Mouse (Mus musculus) right cerebral cortex, postnatal 10 days (tissue): ENCODE measurements around the gene Gm20509.
A peak's percentile ranks its signal among the peaks of the same experiment; 100 is the strongest.
"Not testable (repeated sequence)": the region's sequence is repeated elsewhere in the genome, so short reads cannot be mapped to it uniquely, and the experiment has no call there.

ENCODE experiments used
- DNase-seq, 2 experiments: peaks; one replicate each; pipeline ENCODE4 v3.0.0; 2021; ENCODE audit warnings: low spot score in 2 of 2

The Gm20509 gene

GRCm38 (mm10) chr9:73102181-73102580 is at the start of gene Gm20509:
TSS of gene Gm20509 (plus strand) at chr9:73102470.
- DNase-seq, result no peak

- DNase-seq, result no peak
These were observed 46.8 kb upstream of the Gm20509 start for GRCm38 (mm10) chr9:73055441-73055911.

GRCm38 (mm10) chr9:73059224-73059623 is 43.0 kb upstream of the Gm20509 start:
- DNase-seq, result no peak

DNA sequence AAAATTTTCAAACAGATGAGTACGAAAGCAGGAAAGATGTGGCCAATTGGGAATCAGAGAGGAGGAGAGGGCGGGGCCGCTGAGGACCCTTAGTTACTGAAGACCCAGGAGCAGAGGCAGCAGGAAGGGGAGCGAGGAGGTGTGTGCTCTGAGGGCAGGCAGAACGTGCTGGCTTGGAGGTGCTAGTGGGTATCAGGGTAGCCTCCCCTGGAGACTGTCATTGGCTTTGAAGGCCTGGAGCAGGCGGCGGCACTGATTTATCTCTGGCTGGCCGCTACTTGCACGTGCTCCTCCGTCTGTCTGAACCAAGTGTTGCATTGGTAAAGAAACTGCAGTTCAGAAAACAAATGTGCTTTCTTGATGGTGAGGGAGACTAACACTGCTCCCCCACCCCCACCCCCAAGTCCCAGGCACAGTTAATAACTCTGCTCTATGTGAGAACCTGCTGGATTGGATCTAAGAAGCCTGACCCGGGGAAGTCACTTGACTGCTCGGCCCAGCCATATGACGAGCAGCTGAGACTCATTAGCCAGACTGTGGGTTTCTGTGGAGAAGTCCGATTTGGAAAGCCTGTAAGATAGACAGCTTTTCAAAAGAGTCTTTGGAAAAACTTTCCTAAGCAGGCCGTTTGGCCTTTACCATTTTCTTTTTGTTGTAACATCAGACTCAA is 38.5 kb upstream of the Gm20509 start:
- DNase-seq, result no peak

- no peak for DNase-seq
These were observed 35.2 kb upstream of the Gm20509 start for GRCm38 (mm10) chr9:73067086-73067485.

GRCm38 (mm10) chr9:73068230-73068679 is 34.0 kb upstream of the Gm20509 start:
- DNase-seq, result peak; percentile 46 to 61

- DNase-seq, result no peak
These were observed 33.6 kb upstream of the Gm20509 start for GRCm38 (mm10) chr9:73068688-73069087.

- DNase-seq, result no peak
These were observed 31.2 kb upstream of the Gm20509 start for GRCm38 (mm10) chr9:73070971-73071659.

DNA sequence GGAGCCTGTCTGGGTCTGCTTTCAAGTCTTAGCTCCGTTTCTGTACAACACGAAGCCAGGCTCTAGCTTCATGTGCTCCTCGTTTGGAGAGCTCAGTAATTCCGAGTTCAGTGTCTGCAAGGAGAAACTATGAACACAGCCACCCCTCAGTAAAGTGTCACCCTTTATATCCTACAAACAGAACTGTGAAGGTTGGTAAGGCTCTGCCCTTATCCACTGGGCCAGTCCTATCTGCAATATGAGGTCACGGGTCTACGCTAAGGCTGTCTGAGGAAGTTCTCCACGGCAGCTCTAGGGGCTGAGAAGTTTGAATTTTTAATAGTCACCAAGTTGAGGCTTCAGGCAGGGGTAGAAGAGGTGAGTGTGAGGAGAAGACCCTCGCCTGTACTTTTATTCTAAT is 29.8 kb upstream of the Gm20509 start:
- no peak for DNase-seq

- DNase-seq, result no peak
These were observed 29.1 kb upstream of the Gm20509 start for GRCm38 (mm10) chr9:73073169-73073568.

DNA sequence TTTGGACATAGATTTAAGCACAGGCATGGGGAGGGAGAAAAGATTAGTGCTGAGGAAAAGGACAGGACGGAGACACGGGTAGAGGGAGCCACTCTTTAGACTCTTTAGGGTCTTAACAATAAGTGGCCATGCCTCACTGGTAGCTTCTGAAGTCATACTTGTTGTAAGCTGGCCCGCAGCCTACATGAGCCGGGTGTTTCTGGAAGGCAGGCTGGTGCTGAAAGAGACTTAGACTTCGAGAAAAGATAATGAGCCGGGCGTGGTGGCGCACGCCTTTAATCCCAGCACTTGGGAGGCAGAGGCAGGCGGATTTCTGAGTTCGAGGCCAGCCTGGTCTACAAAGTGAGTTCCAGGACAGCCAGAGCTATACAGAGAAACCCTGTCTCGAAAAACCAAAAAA is 22.9 kb upstream of the Gm20509 start:
- DNase-seq, result not testable (repeated sequence)

DNA sequence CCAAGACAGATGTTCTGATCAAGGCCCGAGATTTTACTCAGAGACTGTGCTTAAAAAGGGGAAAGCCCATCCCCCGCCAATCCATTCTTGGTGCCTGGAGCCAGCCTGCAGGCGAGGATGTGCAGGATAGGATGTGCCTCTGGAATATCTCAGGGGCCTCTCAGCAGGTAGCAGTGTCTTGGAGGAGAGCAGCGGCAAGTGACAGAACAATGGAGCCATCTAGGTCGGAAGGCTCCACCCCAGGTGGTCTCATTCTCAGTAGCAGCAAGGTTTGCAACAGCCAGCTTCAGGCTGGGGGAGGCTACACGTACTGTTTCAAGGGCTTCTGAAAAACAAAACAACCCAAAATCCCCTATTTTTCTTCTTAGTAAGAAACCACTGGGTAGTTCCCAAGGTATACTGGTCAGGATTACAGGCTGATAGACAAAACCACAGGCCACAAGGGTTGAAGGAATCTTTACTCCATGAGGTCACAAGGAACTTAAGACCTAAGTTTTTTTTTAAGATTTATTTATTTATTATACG is 22.4 kb upstream of the Gm20509 start:
- DNase-seq, result peak in 1 of 2 experiments; percentile 38

DNA sequence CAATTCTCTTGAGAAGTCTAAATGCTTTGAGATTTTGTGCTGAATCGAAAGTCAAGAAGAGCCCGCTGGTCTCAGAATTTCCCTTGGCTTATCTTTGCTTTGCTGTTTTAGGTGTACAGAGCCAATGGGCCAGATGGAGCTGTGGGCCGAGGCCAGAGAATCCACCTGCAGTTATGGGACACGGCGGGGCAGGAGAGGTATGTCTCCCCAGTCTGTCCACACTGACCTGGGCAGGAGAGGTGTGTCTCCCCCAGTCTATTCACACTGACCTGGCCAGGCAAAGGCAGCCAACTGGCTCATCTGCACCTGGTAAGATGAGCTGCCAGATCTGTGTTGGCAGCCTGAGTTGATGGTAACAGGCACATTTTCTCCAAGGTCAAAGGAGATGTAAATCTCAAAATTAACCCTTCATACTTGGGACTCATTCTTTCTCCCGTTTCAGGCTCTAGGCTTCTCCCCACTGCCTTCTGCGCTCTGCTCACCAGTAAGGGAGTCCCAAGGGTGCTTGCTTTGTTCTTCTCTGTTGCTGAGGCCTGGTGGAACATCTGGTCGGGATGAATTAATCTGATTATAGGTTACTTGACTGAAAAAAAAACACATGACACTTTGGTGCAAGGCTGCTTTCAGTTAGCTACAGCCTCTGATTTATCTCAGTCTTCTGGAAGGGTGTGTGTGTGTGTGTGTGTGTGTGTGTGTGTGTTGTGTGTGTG is 19.8 kb upstream of the Gm20509 start:
- no peak for DNase-seq

DNA sequence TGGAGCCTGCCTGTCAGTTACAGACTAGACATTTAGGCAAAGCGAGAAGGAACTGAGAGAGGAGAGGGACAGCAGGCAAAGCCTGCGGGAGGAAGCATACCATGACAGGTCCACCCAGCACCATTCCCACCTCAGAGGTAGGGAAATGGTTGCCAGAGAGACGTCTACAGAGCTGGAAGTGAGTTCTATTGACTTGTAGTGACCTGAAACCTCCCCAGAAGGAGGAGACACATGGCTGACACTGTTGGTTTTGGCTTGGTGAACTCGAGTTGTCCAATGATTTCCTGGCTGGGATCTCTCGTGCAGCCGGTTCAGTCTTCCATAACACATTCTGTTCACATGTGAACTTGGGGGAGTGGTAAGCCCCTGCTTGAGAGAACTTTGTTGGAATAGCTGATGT is 18.3 kb upstream of the Gm20509 start:
- no peak for DNase-seq

DNA sequence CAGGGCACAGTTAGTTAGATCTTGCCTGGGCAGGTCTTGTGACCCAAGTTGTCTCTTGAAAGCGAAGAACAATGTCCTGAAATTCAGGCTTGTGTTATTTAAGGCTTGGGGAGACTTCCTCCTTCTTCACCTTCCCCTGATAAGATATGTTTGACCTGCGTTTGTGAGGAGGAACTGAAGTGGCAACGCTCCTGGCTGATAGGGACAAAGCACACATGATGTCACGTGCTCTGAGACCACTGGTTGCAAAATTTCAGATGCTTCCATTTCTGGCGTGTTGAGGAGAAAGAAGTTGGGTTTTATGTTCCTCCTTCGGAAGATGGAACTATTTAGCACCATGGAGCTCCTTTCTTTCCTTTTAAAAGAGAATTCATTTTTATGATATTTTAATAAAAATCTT is 16.4 kb upstream of the Gm20509 start:
- DNase-seq, result no peak

DNA sequence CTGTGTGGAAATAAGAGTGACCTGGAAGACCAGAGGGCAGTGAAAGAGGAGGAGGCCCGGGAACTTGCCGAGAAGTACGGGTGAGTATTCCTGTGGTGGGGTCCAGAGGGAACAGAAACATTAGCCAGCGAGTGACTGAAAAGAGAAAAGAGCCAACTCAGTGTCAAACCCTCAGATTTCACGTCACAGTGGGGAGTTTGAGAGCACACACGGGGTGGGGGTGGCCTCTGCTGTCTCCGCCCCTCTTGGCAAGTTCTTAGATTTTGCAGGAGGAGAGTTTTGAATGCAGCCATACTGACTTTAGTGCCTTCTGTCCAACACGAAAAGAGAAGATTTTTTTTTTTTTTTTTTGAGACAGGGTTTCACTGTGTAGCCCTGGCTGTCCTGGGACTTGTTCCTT is 15.1 kb upstream of the Gm20509 start:
- no peak for DNase-seq

DNA sequence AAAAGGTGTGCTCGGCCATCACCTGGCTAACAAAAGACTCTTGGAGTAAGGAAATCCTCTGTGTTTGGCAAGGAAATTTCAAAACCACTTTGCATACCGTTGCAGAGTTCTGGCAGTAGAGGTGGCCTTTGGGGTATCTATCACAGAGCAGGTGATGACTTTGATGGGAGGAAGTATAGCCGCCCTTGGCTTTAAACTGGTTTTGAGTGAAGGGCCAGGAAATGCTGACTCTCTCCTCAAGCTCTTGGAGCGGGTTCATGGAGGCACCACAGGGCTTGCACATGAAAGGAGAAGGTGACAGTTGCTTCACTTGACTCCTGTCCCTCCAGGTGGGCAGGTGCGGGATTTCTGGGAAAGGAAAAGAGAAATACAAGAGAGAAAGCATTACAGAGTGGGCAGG is 14.7 kb upstream of the Gm20509 start:
- no peak for DNase-seq

GRCm38 (mm10) chr9:73089222-73089920 is 12.9 kb upstream of the Gm20509 start:
- peak in 1 of 2 experiments; percentile 29 for DNase-seq

- no peak for DNase-seq
These were observed 12.1 kb upstream of the Gm20509 start for GRCm38 (mm10) chr9:73090121-73090520.

GRCm38 (mm10) chr9:73091747-73092146 is 10.5 kb upstream of the Gm20509 start:
- peak in 1 of 2 experiments; percentile 53 for DNase-seq

DNA sequence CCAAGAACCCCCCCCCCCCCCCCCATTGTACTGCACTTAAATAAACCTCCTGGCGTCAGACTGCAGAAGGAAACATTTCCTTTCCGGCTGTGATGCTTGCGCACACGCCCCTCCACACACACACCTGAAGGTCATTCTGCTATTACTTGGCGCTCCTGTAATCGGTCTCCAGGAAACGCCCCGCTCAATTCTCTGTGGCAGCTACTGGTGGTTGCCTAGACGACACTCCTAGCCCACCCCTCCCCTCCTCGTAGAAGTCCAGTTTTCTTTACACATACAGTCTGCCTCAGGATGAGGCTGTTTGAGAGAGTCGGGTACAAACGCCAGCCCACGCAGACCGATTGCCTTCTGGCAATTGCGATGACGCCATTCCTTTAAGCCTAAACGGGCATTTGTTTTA is 7.7 kb upstream of the Gm20509 start:
- DNase-seq, result peak; percentile 58 to 71

DNA sequence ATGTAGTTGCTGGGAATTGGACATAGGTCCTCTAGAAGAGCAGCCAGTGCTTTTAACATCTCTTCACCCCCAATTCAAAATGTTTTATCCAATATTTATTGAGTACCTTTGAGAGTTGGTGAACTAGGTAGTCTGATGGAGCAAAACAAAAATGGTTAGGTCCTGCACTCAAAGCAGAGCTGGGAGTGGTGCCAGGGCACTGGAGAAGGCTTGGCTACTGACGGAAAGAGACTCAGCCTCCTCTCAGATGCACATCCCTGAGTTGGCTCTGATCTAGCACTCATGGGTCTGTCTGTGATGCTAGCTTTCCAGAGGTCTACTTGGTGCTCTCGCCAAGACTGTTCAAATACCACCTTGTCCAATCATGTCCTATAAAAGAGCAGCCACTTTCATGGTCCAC is 4.4 kb upstream of the Gm20509 start:
- no peak for DNase-seq
